Mouse (Mus musculus) megakaryocyte, adult 5-6 weeks (primary cell): ENCODE measurements around the gene Fam228b. TPM values are rescaled to one million over a fixed set of nuclear protein-coding genes. Genes with fewer than 3 reads are reported as not detected.
"Not testable (repeated sequence)": the region's sequence is repeated elsewhere in the genome, so short reads cannot be mapped to it uniquely, and the experiment has no call there.

Experiments
- ATAC-seq: 2 replicates; pipeline ENCODE4 v1.8.0; 2016; ENCODE audit warnings: mild to moderate bottlenecking, inconsistent platforms; ENCODE audit not compliant: poor library complexity, severe bottlenecking
- total RNA-seq, 2 experiments: library from RNA; stranded (forward) in 1 of 2; stranded (reverse) in 1 of 2; fragments of 153-499, 151-499 nt in 1 of 2; fragments of 221-1000, 200-1000 nt in 1 of 2; gene quantifications; 2 replicates each; pipeline versions ENCODE4 v1.2.3 to v1.2.4; 2015 to 2017

Gene Fam228b
- total RNA-seq (2015) = 1.1 TPM in 1 of 2 replicates, not detected in the other
- total RNA-seq (2017) = not detected in 2 replicates

- peak; percentile 100 for ATAC-seq
Measured at GRCm38 (mm10) chr12:4768492-4769332, at the start of gene Fam228b, which contains the start of gene Pfn4. Gene Fam228b, minus strand, starts transcription at chr12:4769267. Gene Pfn4, plus strand, starts transcription at chr12:4769022.

- peak; percentile 98 for ATAC-seq
Measured at GRCm38 (mm10) chr12:4817361-4818101, 48.5 kb upstream of the Fam228b start, which contains the start of gene Sf3b6. Gene Sf3b6, plus strand, starts transcription at chr12:4817544.

DNA sequence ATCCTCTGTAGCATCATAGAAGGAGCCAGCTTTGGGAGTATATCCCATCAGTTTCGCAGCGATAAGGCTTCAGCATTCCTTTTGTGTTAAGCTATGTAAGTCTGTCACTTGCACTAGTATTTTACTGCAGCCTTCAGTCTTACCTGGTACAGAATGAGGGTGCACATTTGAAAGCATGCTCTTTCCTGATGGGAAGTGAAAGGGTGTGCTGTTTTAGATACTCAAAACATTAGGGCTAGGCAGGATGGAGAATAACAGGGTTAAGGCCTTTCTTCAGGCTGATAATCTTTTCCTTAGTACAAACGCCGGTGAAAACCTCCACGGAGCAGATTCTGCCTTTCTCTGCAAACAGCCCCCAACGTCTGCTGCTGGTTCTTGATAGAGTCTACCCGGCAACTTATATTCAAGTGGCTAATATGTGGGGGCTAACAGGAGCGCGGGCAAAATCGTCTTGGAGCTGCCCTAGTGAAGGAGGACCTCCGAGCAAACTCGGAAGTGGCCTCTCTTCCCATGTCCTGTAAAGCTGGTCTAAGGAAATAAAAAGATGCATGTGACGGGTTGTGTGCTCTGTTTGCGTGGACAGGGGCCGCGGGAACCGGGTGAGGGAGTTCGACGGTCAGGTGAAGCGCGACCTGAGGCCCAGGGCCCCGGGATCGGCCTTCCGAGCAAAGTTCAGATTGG lies 47.8 kb upstream of the Fam228b start:
- ATAC-seq = no peak; the same call in 1 of the 2 replicates

DNA sequence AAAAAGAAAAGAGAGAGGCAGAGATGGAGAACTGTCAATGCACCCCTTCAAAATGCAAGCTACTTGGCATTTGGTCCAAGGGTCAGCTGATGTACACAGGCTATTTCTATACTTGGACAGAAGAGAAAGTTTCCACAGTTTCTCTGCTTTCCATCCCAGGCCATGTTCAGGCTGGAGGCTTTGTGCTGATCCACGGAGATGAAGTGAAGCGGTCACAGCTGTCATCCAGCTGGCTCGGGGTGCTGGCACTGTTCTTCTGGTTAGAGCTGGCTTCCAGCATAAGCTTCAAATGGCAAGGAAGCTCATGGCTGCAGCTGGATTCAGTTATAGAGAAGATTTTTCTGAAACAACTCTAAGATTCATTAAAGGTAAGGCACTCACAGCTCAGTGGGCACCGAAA lies 44.6 kb upstream of the Fam228b start:
- ATAC-seq = no peak

DNA sequence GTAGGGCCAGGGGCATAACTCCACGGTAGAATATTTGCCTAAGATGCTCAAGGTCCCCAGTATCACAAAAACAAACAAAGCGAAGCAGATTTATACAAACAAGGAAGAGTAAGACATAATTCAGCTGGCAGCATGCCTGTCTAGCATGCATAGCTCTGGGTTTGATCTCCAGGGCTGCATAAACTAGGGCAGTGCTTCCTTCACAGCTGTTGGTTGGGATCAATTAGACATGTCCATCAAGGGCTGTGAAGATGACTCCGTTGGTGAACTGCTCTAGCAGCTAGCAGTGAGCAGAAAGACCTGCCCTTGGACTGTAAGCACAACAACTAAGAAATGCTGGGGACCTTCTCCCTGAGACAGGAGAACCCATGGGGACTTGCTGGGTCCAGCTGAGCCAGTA lies 42.6 kb upstream of the Fam228b start:
- ATAC-seq = no peak

GRCm38 (mm10) chr12:4811036-4811435 lies 42.0 kb upstream of the Fam228b start:
- no peak for ATAC-seq

GRCm38 (mm10) chr12:4797471-4797870 lies 28.4 kb upstream of the Fam228b start:
- not testable (repeated sequence) for ATAC-seq

GRCm38 (mm10) chr12:4793718-4794117 lies 24.7 kb upstream of the Fam228b start:
- ATAC-seq = no peak

DNA sequence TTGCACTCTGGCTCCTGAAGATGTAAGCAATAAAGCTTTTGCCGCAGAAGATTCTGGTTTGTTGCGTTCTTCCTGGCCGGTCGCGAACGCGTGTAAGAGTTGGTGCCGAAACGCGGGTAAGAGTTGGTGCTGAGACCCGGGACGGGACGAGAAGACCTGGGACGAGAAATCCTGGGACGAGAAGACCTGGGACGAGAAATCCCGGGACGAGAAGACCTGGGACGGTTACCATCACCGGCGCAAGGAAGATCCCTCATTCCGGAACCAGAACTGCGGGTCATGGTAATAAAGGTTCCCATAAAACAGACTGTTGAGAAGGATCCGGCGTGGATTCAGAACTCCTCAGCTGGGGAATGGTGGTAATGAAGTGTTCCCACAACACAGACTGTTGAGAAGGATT lies 19.1 kb upstream of the Fam228b start:
- not testable (repeated sequence) for ATAC-seq

- ATAC-seq = no peak
Measured at GRCm38 (mm10) chr12:4784466-4784865, 15.4 kb upstream of the Fam228b start.

DNA sequence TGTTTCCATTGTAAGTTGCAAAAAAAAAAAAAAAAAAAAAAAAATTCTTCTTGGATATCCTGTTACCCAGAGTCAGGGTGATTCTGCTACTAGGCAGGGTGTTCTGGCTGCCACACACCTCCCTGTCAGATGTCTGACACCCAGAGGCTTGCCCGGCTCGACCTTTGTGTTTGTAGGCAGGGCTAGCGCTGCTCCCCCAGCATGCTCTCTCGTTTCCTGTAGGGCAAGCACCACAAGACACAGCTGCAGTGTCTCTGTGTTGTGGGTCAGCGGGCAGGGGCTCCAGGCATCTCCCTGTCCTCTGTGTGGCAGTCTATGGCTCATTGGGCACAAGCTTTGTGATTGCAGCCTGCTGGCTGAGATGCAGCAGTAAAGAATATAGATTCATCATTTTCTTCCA lies 14.5 kb upstream of the Fam228b start:
- no peak for ATAC-seq

DNA sequence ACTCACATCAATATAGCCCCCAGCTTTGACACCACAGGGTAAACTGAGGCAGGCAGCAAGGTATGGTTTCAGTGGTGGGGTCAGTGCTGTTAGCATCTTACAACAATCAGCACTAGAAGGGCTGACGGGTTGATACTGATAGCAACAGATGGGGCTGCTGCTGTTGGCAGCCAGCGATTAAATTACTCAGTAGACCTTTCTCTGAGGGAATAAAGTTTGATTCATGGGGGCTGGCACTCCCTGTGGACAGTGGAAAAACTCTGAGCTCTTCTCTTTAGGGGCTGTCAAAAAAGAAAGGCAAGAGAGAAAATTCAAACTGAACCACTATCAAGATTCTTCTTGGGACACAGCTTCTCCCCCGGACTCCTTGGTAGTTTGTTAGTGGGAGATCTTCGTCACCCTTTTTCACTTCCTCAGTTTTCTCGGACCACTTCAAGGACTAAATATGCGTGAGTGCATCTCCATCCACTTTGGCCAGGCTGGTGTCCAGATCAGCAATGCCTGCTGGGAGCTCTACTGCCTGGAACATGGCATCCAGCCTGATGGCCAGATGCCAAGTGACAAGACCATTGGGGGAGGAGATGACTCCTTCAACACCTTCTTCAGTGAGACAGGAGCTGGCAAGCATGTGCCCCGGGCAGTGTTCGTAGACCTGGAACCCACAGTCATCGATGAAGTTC lies 12.8 kb upstream of the Fam228b start:
- not testable (repeated sequence) for ATAC-seq

- no peak for ATAC-seq
Measured at GRCm38 (mm10) chr12:4781270-4781669, 12.2 kb upstream of the Fam228b start.

DNA sequence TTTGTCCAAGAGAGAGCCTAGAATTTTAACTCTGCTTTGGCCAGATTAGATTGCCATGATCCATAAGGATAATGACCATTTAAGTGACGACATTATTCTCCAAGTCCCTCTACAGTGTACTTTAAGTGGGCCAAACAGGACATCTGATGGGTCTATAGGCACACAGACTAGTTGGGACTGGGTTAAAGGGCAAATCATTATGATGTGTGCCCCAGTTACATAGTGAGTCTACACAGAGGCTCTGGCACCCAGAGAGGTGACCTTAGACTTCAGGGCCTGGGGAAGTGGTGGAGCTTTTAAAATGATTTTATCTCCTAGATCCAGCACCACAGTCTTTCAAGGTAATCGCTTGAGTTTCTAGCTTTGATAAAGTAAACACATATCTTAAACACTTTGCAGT lies 11.2 kb upstream of the Fam228b start:
- ATAC-seq = no peak

DNA sequence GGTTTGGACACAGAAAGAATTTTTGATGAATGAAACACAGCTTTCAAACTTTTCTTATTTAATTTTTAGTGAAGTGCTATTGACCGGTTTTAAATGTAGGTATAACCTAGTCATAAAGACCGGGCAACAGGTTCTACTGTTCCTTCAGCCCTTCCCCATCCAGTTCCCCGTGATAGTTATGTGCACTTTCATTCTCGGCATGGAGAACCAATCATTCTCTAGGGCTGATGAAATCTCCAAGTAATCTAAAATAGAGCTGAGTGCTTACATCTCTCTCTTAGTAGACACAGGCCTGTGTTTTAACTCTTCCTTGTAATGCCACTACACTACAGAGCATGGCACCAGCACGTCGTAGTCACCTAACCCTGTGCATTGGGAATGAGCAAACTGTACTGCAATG lies 8.7 kb upstream of the Fam228b start:
- ATAC-seq = no peak

DNA sequence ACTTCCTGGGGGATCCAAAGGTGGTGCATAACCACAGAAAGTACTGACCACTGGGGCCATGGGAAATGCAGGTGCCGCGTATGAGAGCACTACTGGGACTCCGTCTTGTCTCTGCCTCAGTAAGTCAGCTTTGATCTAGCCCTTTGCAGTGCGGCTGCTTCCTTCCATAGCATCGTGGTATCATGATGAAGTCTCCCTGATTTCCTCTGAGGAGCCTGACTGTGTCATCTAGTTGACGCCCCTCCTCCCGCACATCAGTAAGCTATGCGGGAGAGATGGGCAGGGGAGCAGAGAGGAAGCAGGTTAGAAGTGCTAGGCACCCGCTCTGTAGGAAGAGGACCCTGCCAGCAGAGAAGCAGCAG lies 6.5 kb upstream of the Fam228b start:
- no peak for ATAC-seq

GRCm38 (mm10) chr12:4774895-4775587 lies 6.0 kb upstream of the Fam228b start:
- ATAC-seq = no peak

DNA sequence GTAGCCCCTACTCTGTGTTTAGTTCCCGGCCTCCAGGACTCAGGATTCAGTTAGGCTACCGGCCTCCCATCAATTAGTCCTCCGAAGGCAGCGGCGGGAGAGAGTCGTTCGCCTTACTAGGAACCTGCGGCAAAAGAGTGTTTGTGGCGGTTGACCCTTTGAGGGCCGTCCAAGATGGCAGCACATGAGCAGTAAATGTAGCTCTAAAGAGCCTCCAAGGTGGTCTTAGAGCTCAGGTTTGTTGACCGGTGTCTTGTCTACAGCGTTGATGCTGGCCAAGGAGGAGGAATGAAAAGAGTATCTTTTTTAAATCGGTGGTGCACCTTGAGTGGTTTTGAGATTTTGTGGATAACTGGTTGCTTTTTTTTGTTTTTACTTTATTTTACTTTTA lies 261 bp upstream of the Fam228b start:
- peak; percentile 40 for ATAC-seq

DNA sequence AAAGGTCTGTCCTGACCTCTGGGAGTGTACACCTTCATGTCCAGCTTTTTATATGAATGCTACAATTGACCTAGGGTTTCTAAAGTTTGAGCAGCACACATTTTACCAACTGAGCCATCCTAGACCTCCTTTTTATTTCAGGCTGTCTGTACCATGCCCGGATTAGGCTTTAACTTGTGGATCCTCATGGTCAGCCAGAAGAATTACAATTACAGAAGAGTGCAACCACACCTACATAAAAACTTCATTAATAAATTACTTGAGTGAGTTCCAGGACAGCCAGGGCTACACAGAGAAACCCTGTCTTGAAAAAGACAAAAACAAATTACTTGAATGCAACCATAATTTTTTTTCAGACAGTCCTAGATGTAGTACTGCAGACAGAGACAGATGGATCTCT lies 12.0 kb downstream of the Fam228b start:
- no peak for ATAC-seq

DNA sequence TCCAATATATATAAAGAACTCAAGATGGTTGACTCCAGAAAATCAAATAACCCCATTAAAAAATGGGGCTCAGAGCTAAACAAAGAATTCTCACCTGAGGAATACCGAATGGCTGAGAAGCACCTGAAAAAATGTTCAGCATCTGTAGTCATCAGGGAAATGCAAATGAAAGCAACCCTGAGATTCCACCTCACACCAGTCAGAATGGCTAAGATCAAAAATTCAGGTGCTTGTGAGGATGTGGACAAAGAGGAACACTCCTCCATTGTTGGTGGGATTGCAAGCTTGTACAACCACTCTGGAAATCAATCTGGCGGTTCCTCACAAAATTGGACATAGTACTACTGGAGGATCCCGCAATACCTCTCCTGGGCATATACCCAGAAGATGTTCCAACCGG lies 14.6 kb downstream of the Fam228b start:
- not testable (repeated sequence) for ATAC-seq
